Mouse (Mus musculus): ENCODE results near the gene Slc39a11.

Gene Slc39a11

GRCm38 (mm10) chr11:113460118-113460517 is 189.8 kb downstream of the Slc39a11 start:
- DNase-seq (ENCODE audit: low spot score in 2 of 2), result no peak

GRCm38 (mm10) chr11:113458582-113459210 is 191.2 kb downstream of the Slc39a11 start:
- no peak for DNase-seq (ENCODE audit: low spot score in 2 of 2)

GRCm38 (mm10) chr11:113452861-113453568 is 196.9 kb downstream of the Slc39a11 start:
- DNase-seq (ENCODE audit: low spot score in 2 of 2), result no peak

GRCm38 (mm10) chr11:113451301-113451700 is 198.6 kb downstream of the Slc39a11 start:
- DNase-seq (ENCODE audit: low spot score in 2 of 2), result no peak

GRCm38 (mm10) chr11:113450665-113451064 is 199.2 kb downstream of the Slc39a11 start:
- DNase-seq (ENCODE audit: low spot score in 2 of 2), result no peak

- no peak for DNase-seq (ENCODE audit: low spot score in 2 of 2)
Measured at GRCm38 (mm10) chr11:113450028-113450427, 199.9 kb downstream of the Slc39a11 start.

GRCm38 (mm10) chr11:113442036-113442435 is 207.8 kb downstream of the Slc39a11 start:
- DNase-seq (ENCODE audit: low spot score in 2 of 2), result no peak

- DNase-seq (ENCODE audit: low spot score in 2 of 2), result no peak
Measured at GRCm38 (mm10) chr11:113439328-113440030, 210.4 kb downstream of the Slc39a11 start.

GRCm38 (mm10) chr11:113438915-113439314 is 211.0 kb downstream of the Slc39a11 start:
- no peak for DNase-seq (ENCODE audit: low spot score in 2 of 2)

GRCm38 (mm10) chr11:113437357-113437756 is 212.5 kb downstream of the Slc39a11 start:
- DNase-seq (ENCODE audit: low spot score in 2 of 2), result no peak

GRCm38 (mm10) chr11:113436299-113436698 is 213.6 kb downstream of the Slc39a11 start:
- no peak for DNase-seq (ENCODE audit: low spot score in 2 of 2)

GRCm38 (mm10) chr11:113435696-113436095 is 214.2 kb downstream of the Slc39a11 start:
- DNase-seq (ENCODE audit: low spot score in 2 of 2), result no peak

GRCm38 (mm10) chr11:113431161-113431560 is 218.7 kb downstream of the Slc39a11 start:
- DNase-seq (ENCODE audit: low spot score in 2 of 2), result no peak

GRCm38 (mm10) chr11:113425882-113426281 is 224.0 kb downstream of the Slc39a11 start:
- DNase-seq (ENCODE audit: low spot score in 2 of 2), result no peak

GRCm38 (mm10) chr11:113425454-113425853 is 224.4 kb downstream of the Slc39a11 start:
- no peak for DNase-seq (ENCODE audit: low spot score in 2 of 2)

GRCm38 (mm10) chr11:113424765-113425164 is 225.1 kb downstream of the Slc39a11 start:
- DNase-seq (ENCODE audit: low spot score in 2 of 2), result no peak

GRCm38 (mm10) chr11:113422598-113422997 is 227.3 kb downstream of the Slc39a11 start:
- DNase-seq (ENCODE audit: low spot score in 2 of 2), result no peak

- no peak for DNase-seq (ENCODE audit: low spot score in 2 of 2)
Measured at GRCm38 (mm10) chr11:113418921-113419655, 230.8 kb downstream of the Slc39a11 start.

- no peak for DNase-seq (ENCODE audit: low spot score in 2 of 2)
Measured at GRCm38 (mm10) chr11:113417948-113418347, 231.9 kb downstream of the Slc39a11 start.

- no peak for DNase-seq (ENCODE audit: low spot score in 2 of 2)
Measured at GRCm38 (mm10) chr11:113412545-113412944, 237.3 kb downstream of the Slc39a11 start.

GRCm38 (mm10) chr11:113411798-113412197 is 238.1 kb downstream of the Slc39a11 start:
- no peak for DNase-seq (ENCODE audit: low spot score in 2 of 2)

- DNase-seq (ENCODE audit: low spot score in 2 of 2), result no peak
Measured at GRCm38 (mm10) chr11:113409121-113409520, 240.8 kb downstream of the Slc39a11 start.
